Mouse (Mus musculus) small intestine, adult 2 months (tissue): ENCODE measurements around the gene Mrps34.

Experiments used
- CTCF ChIP-seq: fragments of 200-500 bp; IDR thresholded peaks from 2 replicates; pipeline ENCODE4 v1.5.1; 2012; ENCODE audit warnings: low read depth, mild to moderate bottlenecking, control low read depth, inconsistent platforms, low read length, moderate library complexity, mixed read lengths; ENCODE audit not compliant: insufficient replicate concordance, insufficient read length; ENCODE audit errors: extremely low read depth
- POLR2A ChIP-seq: fragments of 200-500 bp; IDR thresholded peaks from 2 replicates; pipeline ENCODE4 v1.6.1; 2012; ENCODE audit warnings: low read depth, mild to moderate bottlenecking, control low read depth, inconsistent platforms, low read length, moderate library complexity

GRCm38 (mm10) chr17:24860076-24860475, 34.8 kb upstream of the Mrps34 start:
- TF ChIP-seq CTCF (no peak), POLR2A (no peak)
